Mouse (Mus musculus): ENCODE data around the gene Pde10a.

Pde10a gene

GRCm38 (mm10) chr17:9035561-9036348 is 510.6 kb downstream of the Pde10a start:
- no peak for DNase-seq (ENCODE audit: low read depth)

All from fibroblast of lung, adult 2 months (primary cell).